Mouse (Mus musculus) cerebellum, adult 2 months (tissue): ENCODE results near the gene Ino80b.

Experiments
- CTCF ChIP-seq: fragments of 200-500 bp; IDR thresholded peaks from 2 replicates; pipeline ENCODE4 v1.5.1; 2011; ENCODE audit warnings: low read depth, mild to moderate bottlenecking, control low read depth, low read length, moderate library complexity, borderline replicate concordance; ENCODE audit not compliant: insufficient read depth
- POLR2A ChIP-seq: fragments of 200-500 bp; IDR thresholded peaks from 2 replicates; pipeline ENCODE4 v1.6.1; 2011; ENCODE audit warnings: low read length, control low read depth, borderline replicate concordance; ENCODE audit not compliant: insufficient read depth

- no peak for TF ChIP-seq CTCF
- no peak for TF ChIP-seq POLR2A
Observed at GRCm38 (mm10) chr6:83140044-83140443, 14.8 kb upstream of the Ino80b start.
